Mouse (Mus musculus) thymus, adult 2 months (tissue): ENCODE measurements around the gene Tmem170b.

Experiments used
- CTCF ChIP-seq: fragments of 200-500 bp; IDR thresholded peaks from 2 replicates; pipeline ENCODE4 v1.5.1; 2012; ENCODE audit warnings: mild to moderate bottlenecking, control low read depth, low read length, moderate library complexity, borderline replicate concordance; ENCODE audit not compliant: control insufficient read depth, poor library complexity, insufficient read depth; ENCODE audit errors: extremely low read depth
- POLR2A ChIP-seq: fragments of 200-500 bp; IDR thresholded peaks from 2 replicates; pipeline ENCODE4 v1.6.1; 2012; ENCODE audit warnings: mild to moderate bottlenecking, low read length, control low read depth, moderate library complexity; ENCODE audit not compliant: control insufficient read depth, poor library complexity, insufficient read depth; ENCODE audit errors: extremely low read depth

DNA sequence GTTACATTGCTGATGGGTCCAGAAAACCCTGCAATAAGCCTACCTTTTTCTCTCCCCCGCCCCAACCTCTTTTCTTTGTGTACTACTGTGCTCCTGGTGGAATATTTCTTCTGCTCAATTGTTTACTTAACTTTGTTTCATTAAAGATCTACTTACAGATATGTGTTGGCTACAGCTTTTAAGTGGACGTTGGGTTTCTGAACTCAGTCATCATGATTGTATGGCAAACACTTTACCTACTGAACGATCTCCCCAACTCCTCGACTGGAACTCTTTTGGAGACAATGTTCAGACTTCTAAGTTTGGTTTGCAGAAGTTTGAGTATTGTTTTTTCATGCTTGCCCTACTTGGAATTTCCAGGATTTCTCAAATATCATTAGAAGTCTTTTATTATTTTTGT is 24.6 kb upstream of the Tmem170b start:
- TF ChIP-seq POLR2A (no peak), CTCF (no peak)
